Mouse (Mus musculus): Measurements from ENCODE around the gene Ccl11. TPM values are rescaled to one million over a fixed set of nuclear protein-coding genes. Genes with fewer than 3 reads are reported as not detected.
A peak's percentile ranks its signal among the peaks of the same experiment; 100 is the strongest.

Gene Ccl11
- polyA plus RNA-seq, 1 experiment from 2014 or later, result 109 TPM

GRCm38 (mm10) chr11:82072374-82072773 lies 14.8 kb downstream of the Ccl11 start:
- no peak overlapping the region for H3K4me3 ChIP-seq (ENCODE audit: low read length)
- no peak for ATAC-seq
- no peaks in the 10 kb centered on the region for H3K36me3 ChIP-seq (ENCODE audit: control insufficient read depth, insufficient read depth, low read length)
- no peak overlapping the region for H3K9ac ChIP-seq (ENCODE audit: low read depth, low read length)
- no peaks in the 10 kb centered on the region for H3K4me1 ChIP-seq (ENCODE audit: control insufficient read depth, insufficient read depth, low read length)
- H3K9me3 ChIP-seq (ENCODE audit: control insufficient read depth, low read length), result no peaks in the 10 kb centered on the region
- H3K27ac ChIP-seq (ENCODE audit: low read length), result no peak overlapping the region
- 68% methylated on average over 1 of the region's 1 CpGs for WGBS
- H3K4me2 ChIP-seq (ENCODE audit: low read depth, low read length), result no peak overlapping the region
- no peaks in the 10 kb centered on the region for H3K27me3 ChIP-seq (replicated peaks; ENCODE audit: control insufficient read depth, insufficient read depth, low read length)

- H3K27me3 ChIP-seq (replicated peaks; ENCODE audit: control insufficient read depth, insufficient read depth, low read length), result no peaks in the 10 kb centered on the region
- no peaks in the 10 kb centered on the region for H3K4me1 ChIP-seq (ENCODE audit: control insufficient read depth, insufficient read depth, low read length)
- H3K36me3 ChIP-seq (ENCODE audit: control insufficient read depth, insufficient read depth, low read length), result no peaks in the 10 kb centered on the region
- H3K9me3 ChIP-seq (ENCODE audit: control insufficient read depth, low read length), result no peaks in the 10 kb centered on the region
- H3K27ac ChIP-seq (ENCODE audit: low read length), result no peak overlapping the region
- H3K4me2 ChIP-seq (ENCODE audit: low read depth, low read length), result no peak overlapping the region
- no peak for ATAC-seq
- WGBS, result 77% methylated on average over 3 of the region's 3 CpGs
- no peak overlapping the region for H3K4me3 ChIP-seq (ENCODE audit: low read length)
- no peak overlapping the region for H3K9ac ChIP-seq (ENCODE audit: low read depth, low read length)
Measured at GRCm38 (mm10) chr11:82072984-82073383, 15.4 kb downstream of the Ccl11 start.

GRCm38 (mm10) chr11:82073686-82074085 lies 16.1 kb downstream of the Ccl11 start:
- H3K4me3 ChIP-seq (ENCODE audit: low read length), result no peak overlapping the region
- no peaks in the 10 kb centered on the region for H3K27me3 ChIP-seq (replicated peaks; ENCODE audit: control insufficient read depth, insufficient read depth, low read length)
- H3K27ac ChIP-seq (ENCODE audit: low read length), result no peak overlapping the region
- no peaks in the 10 kb centered on the region for H3K4me1 ChIP-seq (ENCODE audit: control insufficient read depth, insufficient read depth, low read length)
- WGBS, result 88% methylated on average over 3 of the region's 3 CpGs
- no peaks in the 10 kb centered on the region for H3K9me3 ChIP-seq (ENCODE audit: control insufficient read depth, low read length)
- no peaks in the 10 kb centered on the region for H3K36me3 ChIP-seq (ENCODE audit: control insufficient read depth, insufficient read depth, low read length)
- H3K4me2 ChIP-seq (ENCODE audit: low read depth, low read length), result no peak overlapping the region
- H3K9ac ChIP-seq (ENCODE audit: low read depth, low read length), result no peak overlapping the region
- ATAC-seq, result no peak

GRCm38 (mm10) chr11:82077031-82077430 lies 19.4 kb downstream of the Ccl11 start:
- no peak for ATAC-seq
- Histone ChIP-seq H3K9me3 (ENCODE audit: control insufficient read depth, low read length) (no peaks in the 10 kb centered on the region), H3K4me3 (ENCODE audit: low read length) (no peak overlapping the region), H3K4me2 (ENCODE audit: low read depth, low read length) (no peak overlapping the region), H3K27me3 (replicated peaks; ENCODE audit: control insufficient read depth, insufficient read depth, low read length) (no peaks in the 10 kb centered on the region), H3K36me3 (ENCODE audit: control insufficient read depth, insufficient read depth, low read length) (no peaks in the 10 kb centered on the region), H3K4me1 (ENCODE audit: control insufficient read depth, insufficient read depth, low read length) (no peaks in the 10 kb centered on the region), H3K9ac (ENCODE audit: low read depth, low read length) (no peak overlapping the region), H3K27ac (ENCODE audit: low read length) (no peak overlapping the region)
- 49% methylated on average over 3 of the region's 3 CpGs for WGBS

- ATAC-seq, result no peak
Measured at GRCm38 (mm10) chr11:82078136-82078730, 20.6 kb downstream of the Ccl11 start.

GRCm38 (mm10) chr11:82080865-82081264 lies 23.2 kb downstream of the Ccl11 start:
- WGBS, result 72% methylated on average over 3 of the region's 3 CpGs
- H3K27ac ChIP-seq (ENCODE audit: low read length), result no peak overlapping the region
- no peak overlapping the region for H3K4me3 ChIP-seq (ENCODE audit: low read length)
- H3K9me3 ChIP-seq (ENCODE audit: control insufficient read depth, low read length), result no peaks in the 10 kb centered on the region
- no peaks in the 10 kb centered on the region for H3K4me1 ChIP-seq (ENCODE audit: control insufficient read depth, insufficient read depth, low read length)
- no peak overlapping the region for H3K9ac ChIP-seq (ENCODE audit: low read depth, low read length)
- no peak overlapping the region for H3K4me2 ChIP-seq (ENCODE audit: low read depth, low read length)
- no peaks in the 10 kb centered on the region for H3K36me3 ChIP-seq (ENCODE audit: control insufficient read depth, insufficient read depth, low read length)
- no peak for ATAC-seq
- H3K27me3 ChIP-seq (replicated peaks; ENCODE audit: control insufficient read depth, insufficient read depth, low read length), result no peaks in the 10 kb centered on the region

More at GRCm38 (mm10) chr11:82078136-82078730, 20.6 kb downstream of the Ccl11 start:
- Histone ChIP-seq H3K9ac (ENCODE audit: low read depth, low read length) (no peak overlapping the region), H3K36me3 (ENCODE audit: control insufficient read depth, insufficient read depth, low read length) (no peaks in the 10 kb centered on the region), H3K4me2 (ENCODE audit: low read depth, low read length) (no peak overlapping the region), H3K27ac (ENCODE audit: low read length) (no peak overlapping the region), H3K27me3 (replicated peaks; ENCODE audit: control insufficient read depth, insufficient read depth, low read length) (no peaks in the 10 kb centered on the region), H3K4me3 (ENCODE audit: low read length) (no peak overlapping the region), H3K9me3 (ENCODE audit: control insufficient read depth, low read length) (no peaks in the 10 kb centered on the region), H3K4me1 (ENCODE audit: control insufficient read depth, insufficient read depth, low read length) (no peaks in the 10 kb centered on the region)

- H3K36me3 ChIP-seq (ENCODE audit: control insufficient read depth, insufficient read depth, low read length), result no peaks in the 10 kb centered on the region
- no peak overlapping the region for H3K27ac ChIP-seq (ENCODE audit: low read length)
- no peaks in the 10 kb centered on the region for H3K9me3 ChIP-seq (ENCODE audit: control insufficient read depth, low read length)
- H3K4me3 ChIP-seq (ENCODE audit: low read length), result no peak overlapping the region
- H3K4me1 ChIP-seq (ENCODE audit: control insufficient read depth, insufficient read depth, low read length), result no peaks in the 10 kb centered on the region
- H3K4me2 ChIP-seq (ENCODE audit: low read depth, low read length), result no peak overlapping the region
- no peaks in the 10 kb centered on the region for H3K27me3 ChIP-seq (replicated peaks; ENCODE audit: control insufficient read depth, insufficient read depth, low read length)
- WGBS, result 94% methylated on average over 3 of the region's 3 CpGs
- no peak overlapping the region for H3K9ac ChIP-seq (ENCODE audit: low read depth, low read length)
- ATAC-seq, result no peak
Measured at GRCm38 (mm10) chr11:82084360-82084759, 26.7 kb downstream of the Ccl11 start.

GRCm38 (mm10) chr11:82099511-82100323 lies 42.1 kb downstream of the Ccl11 start:
- H3K9me3 ChIP-seq (ENCODE audit: control insufficient read depth, low read length), result no peaks in the 10 kb centered on the region
- no peak overlapping the region for H3K4me3 ChIP-seq (ENCODE audit: low read length)
- H3K36me3 ChIP-seq (ENCODE audit: control insufficient read depth, insufficient read depth, low read length), result no peaks in the 10 kb centered on the region
- 66% methylated on average over 10 of the region's 10 CpGs for WGBS
- no peaks in the 10 kb centered on the region for H3K4me1 ChIP-seq (ENCODE audit: control insufficient read depth, insufficient read depth, low read length)
- no peaks in the 10 kb centered on the region for H3K27me3 ChIP-seq (replicated peaks; ENCODE audit: control insufficient read depth, insufficient read depth, low read length)
- H3K4me2 ChIP-seq (ENCODE audit: low read depth, low read length), result no peak overlapping the region
- H3K9ac ChIP-seq (ENCODE audit: low read depth, low read length), result no peak overlapping the region
- peak; percentile 83 for ATAC-seq
- peak overlapping the region; percentile 51 for H3K27ac ChIP-seq (ENCODE audit: low read length)

GRCm38 (mm10) chr11:82101087-82101486 lies 43.5 kb downstream of the Ccl11 start:
- ATAC-seq, result no peak
- H3K27ac ChIP-seq (ENCODE audit: low read length), result peak overlapping the region; percentile 51; the same call in 1 of the 2 replicates
- H3K27me3 ChIP-seq (replicated peaks; ENCODE audit: control insufficient read depth, insufficient read depth, low read length), result no peaks in the 10 kb centered on the region
- H3K4me2 ChIP-seq (ENCODE audit: low read depth, low read length), result no peak overlapping the region
- no peak overlapping the region for H3K4me3 ChIP-seq (ENCODE audit: low read length)
- H3K36me3 ChIP-seq (ENCODE audit: control insufficient read depth, insufficient read depth, low read length), result no peaks in the 10 kb centered on the region
- no peak overlapping the region for H3K9ac ChIP-seq (ENCODE audit: low read depth, low read length)
- H3K4me1 ChIP-seq (ENCODE audit: control insufficient read depth, insufficient read depth, low read length), result no peaks in the 10 kb centered on the region
- 81% methylated on average over 4 of the region's 4 CpGs for WGBS
- no peaks in the 10 kb centered on the region for H3K9me3 ChIP-seq (ENCODE audit: control insufficient read depth, low read length)

Measured in intestine, embryonic 16.5 days (tissue).